Mouse (Mus musculus): ENCODE results near the gene Gm13289.
"Not testable (repeated sequence)": the region's sequence is repeated elsewhere in the genome, so short reads cannot be mapped to it uniquely, and the experiment has no call there.

DNA sequence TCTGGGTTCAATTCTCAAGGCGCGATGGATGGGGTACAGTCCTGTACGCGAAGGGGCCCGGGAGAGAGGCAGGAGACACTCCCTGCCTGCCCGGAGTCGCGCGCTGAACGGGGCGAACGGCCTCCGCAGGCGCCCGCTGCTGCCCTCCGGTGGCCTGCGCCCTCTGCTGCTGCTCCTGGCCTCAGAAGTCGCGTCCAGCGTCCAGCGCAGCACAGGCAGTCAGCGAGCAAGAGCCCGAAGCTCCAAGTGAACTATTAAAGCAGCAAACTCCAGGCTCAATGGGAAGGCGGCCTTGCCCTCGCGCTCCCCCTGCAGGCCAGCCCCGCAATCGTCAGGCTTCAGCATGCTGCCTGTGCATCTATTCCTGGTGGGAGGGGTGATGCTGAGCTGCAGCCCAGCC is 16.3 kb upstream of the Gm13289 start:
- TF ChIP-seq CTCF (IDR thresholded peaks at IDR 0.05; ENCODE audit: extremely low read depth, insufficient read depth, insufficient read length, insufficient replicate concordance); POLR2A (IDR thresholded peaks at IDR 0.05; ENCODE audit: low read depth, low read length): not testable (repeated sequence)

Data from spleen, adult 2 months (tissue).